Comparison of ENCODE assay signal across 24 mouse cellular contexts in the genomic region with DNA sequence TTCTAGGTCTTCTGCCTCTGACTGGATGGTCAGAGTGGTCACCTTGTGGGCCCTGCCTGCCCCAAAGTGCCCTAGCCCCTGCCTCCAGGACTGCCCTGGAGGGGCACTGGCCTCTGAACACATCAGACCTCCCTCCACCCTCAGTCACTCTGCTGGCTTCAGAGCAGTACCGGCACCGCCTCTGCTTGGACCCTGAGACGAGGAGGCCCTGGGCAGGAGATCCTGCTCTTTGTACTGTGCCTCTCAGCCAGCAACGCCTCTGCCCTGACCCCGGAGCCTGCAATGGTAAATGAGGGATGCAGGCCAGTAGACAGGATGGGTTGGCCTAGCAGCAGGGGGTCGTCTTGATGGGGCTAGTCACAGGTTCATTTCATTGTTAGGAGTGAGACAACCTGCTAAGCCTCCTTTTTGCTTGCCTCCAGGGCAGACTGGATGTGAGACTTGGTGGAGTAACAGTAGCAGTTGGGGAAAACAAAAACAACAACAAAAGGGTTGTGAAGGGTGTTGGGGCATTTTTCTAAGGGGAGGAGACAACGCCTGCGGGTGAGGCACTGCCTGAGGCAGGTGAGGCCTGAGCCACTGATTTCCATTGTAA. TPM values are rescaled to one million over a fixed set of nuclear protein-coding genes. Genes with fewer than 3 reads are reported as not detected.
A peak's percentile ranks its signal among the peaks of the same experiment; 100 is the strongest.
DNase-seq lines count a peak whose midpoint lies in the region; ATAC-seq lines count a peak whose summit lies in the region.
"Had no signal": no experiment of that assay in that cellular context is flagged by ENCODE, and none has a peak within 500 bp of the region (broad histone marks: within the 10 kb centered on the region; RNA-seq: fewer than 3 reads in every experiment).

No protein-coding gene starts in this region.

- WGBS in neural tube, embryonic 11.5 days, result 9% methylated on average over 8 of the region's 8 CpGs
- 10% methylated on average over 8 of the region's 8 CpGs for WGBS in neural tube, embryonic 15.5 days
- 32% methylated on average over 8 of the region's 8 CpGs for WGBS in intestine, embryonic 15.5 days
- 11% methylated on average over 8 of the region's 8 CpGs for WGBS in midbrain, embryonic 13.5 days

- H3K36me3 ChIP-seq in neural tube, embryonic 11.5 days (ENCODE audit: control insufficient read depth, insufficient read depth, low read length), result no peaks in the 10 kb centered on the region
- no peaks in the 10 kb centered on the region for H3K36me3 ChIP-seq in neural tube, embryonic 15.5 days
- no peaks in the 10 kb centered on the region for H3K36me3 ChIP-seq in intestine, embryonic 15.5 days
- no peaks in the 10 kb centered on the region for H3K36me3 ChIP-seq in midbrain, embryonic 13.5 days
- H3K36me3 ChIP-seq: embryonic facial prominence, embryonic 15.5 days; heart, embryonic 12.5 days; limb, embryonic 12.5 days had no signal

- no peaks in the 10 kb centered on the region for H3K9me3 ChIP-seq in neural tube, embryonic 11.5 days (ENCODE audit: control insufficient read depth, low read length)
- no peaks in the 10 kb centered on the region for H3K9me3 ChIP-seq in neural tube, embryonic 15.5 days (replicated peaks)
- no peaks in the 10 kb centered on the region for H3K9me3 ChIP-seq in intestine, embryonic 15.5 days
- no peaks in the 10 kb centered on the region for H3K9me3 ChIP-seq in midbrain, embryonic 13.5 days
- H3K9me3 ChIP-seq: embryonic facial prominence, embryonic 15.5 days; forebrain, embryonic 13.5 days; heart, embryonic 12.5 days; limb, embryonic 12.5 days had no signal

- H3K27me3 ChIP-seq in neural tube, embryonic 11.5 days (ENCODE audit: control insufficient read depth, insufficient read depth, low read length), result no peaks in the 10 kb centered on the region
- no peaks in the 10 kb centered on the region for H3K27me3 ChIP-seq in neural tube, embryonic 15.5 days (replicated peaks)
- H3K27me3 ChIP-seq in intestine, embryonic 15.5 days (replicated peaks), result no peaks in the 10 kb centered on the region
- H3K27me3 ChIP-seq in midbrain, embryonic 13.5 days, result no peaks in the 10 kb centered on the region
- H3K27me3 ChIP-seq: embryonic facial prominence, embryonic 15.5 days; forebrain, embryonic 13.5 days had no signal

- H3K4me3 ChIP-seq in neural tube, embryonic 11.5 days (ENCODE audit: low read depth, low read length), result no peak overlapping the region
- H3K4me3 ChIP-seq in neural tube, embryonic 15.5 days (replicated peaks), result no peak overlapping the region
- no peak overlapping the region for H3K4me3 ChIP-seq in intestine, embryonic 15.5 days (replicated peaks)
- no peak overlapping the region for H3K4me3 ChIP-seq in midbrain, embryonic 13.5 days (replicated peaks)
- H3K4me3 ChIP-seq: embryonic facial prominence, embryonic 15.5 days; forebrain, embryonic 13.5 days; heart, embryonic 12.5 days; layer of hippocampus, adult 2 months; left cerebral cortex, adult 2 months; limb, embryonic 12.5 days had no signal

- H3K27ac ChIP-seq in neural tube, embryonic 11.5 days (ENCODE audit: low read depth, low read length), result no peak overlapping the region
- no peak overlapping the region for H3K27ac ChIP-seq in neural tube, embryonic 15.5 days (replicated peaks)
- no peak overlapping the region for H3K27ac ChIP-seq in intestine, embryonic 15.5 days
- no peak overlapping the region for H3K27ac ChIP-seq in midbrain, embryonic 13.5 days
- H3K27ac ChIP-seq: embryonic facial prominence, embryonic 15.5 days; forebrain, embryonic 13.5 days; hindbrain, postnatal 0 days; layer of hippocampus, adult 2 months; left cerebral cortex, adult 2 months; limb, embryonic 12.5 days; liver, embryonic 14.5 days had no signal

- peak; percentile 9 for DNase-seq in neural tube, embryonic 11.5 days (ENCODE audit: low spot score)
- DNase-seq in kidney, postnatal 10 days, result peak; percentile 63
- peak; percentile 16 for DNase-seq in retina, postnatal 1 day
- no peak for DNase-seq in cerebellum, postnatal 25 days
- DNase-seq in left cerebral cortex, postnatal 14 days (ENCODE audit: low spot score in 2 of 2), result no peak
- DNase-seq: adrenal gland, postnatal 25 days; cerebellum, adult 2 months; right cerebral cortex, postnatal 25 days; thymus, postnatal 25 days had no signal

- intact Hi-C loops in left cerebral cortex, postnatal 14 days (cut with DNase I), result no loop called here

- H3K4me2 ChIP-seq in neural tube, embryonic 11.5 days (ENCODE audit: low read depth), result no peak overlapping the region
- no peak overlapping the region for H3K4me2 ChIP-seq in neural tube, embryonic 15.5 days
- H3K4me2 ChIP-seq in intestine, embryonic 15.5 days (replicated peaks), result no peak overlapping the region
- H3K4me2 ChIP-seq in midbrain, embryonic 13.5 days (replicated peaks), result no peak overlapping the region
- H3K4me2 ChIP-seq: embryonic facial prominence, embryonic 15.5 days; forebrain, embryonic 13.5 days; heart, embryonic 12.5 days; limb, embryonic 12.5 days had no signal

- 0 out of 2 replicates have a peak, but pooled peaks cover 1% of the 10 kb centered on the region for H3K4me1 ChIP-seq in neural tube, embryonic 11.5 days (ENCODE audit: control insufficient read depth, insufficient read depth, low read length)
- H3K4me1 ChIP-seq in neural tube, embryonic 15.5 days, result 0 out of 2 replicates have a peak, but pooled peaks cover 3% of the 10 kb centered on the region
- peaks cover 5% of the 10 kb centered on the region for H3K4me1 ChIP-seq in intestine, embryonic 15.5 days (replicated peaks)
- peaks cover 3% of the 10 kb centered on the region for H3K4me1 ChIP-seq in midbrain, embryonic 13.5 days (replicated peaks)

- no peak for ATAC-seq in neural tube, embryonic 11.5 days (ENCODE audit: insufficient read depth, low FRiP score, low TSS enrichment)
- no peak for ATAC-seq in neural tube, embryonic 15.5 days (ENCODE audit: low FRiP score)
- peak; percentile 79 for ATAC-seq in intestine, embryonic 15.5 days
- no peak for ATAC-seq in midbrain, embryonic 13.5 days
- ATAC-seq: forebrain, embryonic 13.5 days; hindbrain, postnatal 0 days; lung, postnatal 0 days had no signal

- no peak overlapping the region for H3K9ac ChIP-seq in neural tube, embryonic 11.5 days (ENCODE audit: low read length)
- H3K9ac ChIP-seq in neural tube, embryonic 15.5 days (replicated peaks), result no peak overlapping the region
- no peak overlapping the region for H3K9ac ChIP-seq in intestine, embryonic 15.5 days
- H3K9ac ChIP-seq in midbrain, embryonic 13.5 days (replicated peaks), result no peak overlapping the region
- H3K9ac ChIP-seq: embryonic facial prominence, embryonic 15.5 days; forebrain, embryonic 13.5 days; heart, embryonic 12.5 days; limb, embryonic 12.5 days; liver, embryonic 14.5 days had no signal

RNA-seq across cellular contexts. Expression of a gene that starts 44.2 kb away (rescaled TPM):
- 59.7 and 70.8 TPM in 2 replicates for polyA plus RNA-seq in neural tube, embryonic 11.5 days (2014; fragmentation: Nextera tagmentation; extraction: Ambion mirVana)
- 295 and 349 TPM in 2 replicates for polyA plus RNA-seq in neural tube, embryonic 15.5 days (2015; fragmentation: Nextera tagmentation; extraction: Ambion mirVana)
- 23.3 and 25.0 TPM in 2 replicates for polyA plus RNA-seq in intestine, embryonic 15.5 days (2015; fragmentation: Nextera tagmentation; extraction: Ambion mirVana)
- polyA plus RNA-seq in midbrain, embryonic 13.5 days (2015; fragmentation: Nextera tagmentation; extraction: Ambion mirVana), result 174 and 176 TPM in 2 replicates
- 100 to 1,000 TPM; 520 to 530 TPM for total RNA-seq in left cerebral cortex, postnatal 14 days (2021)
- total RNA-seq: MEL had no signal

RNA-seq across cellular contexts. Expression of a gene that starts 45.2 kb away (rescaled TPM):
- polyA plus RNA-seq in neural tube, embryonic 11.5 days (2014; fragmentation: Nextera tagmentation; extraction: Ambion mirVana), result 0.15 and 0.34 TPM in 2 replicates
- polyA plus RNA-seq in neural tube, embryonic 15.5 days (2015; fragmentation: Nextera tagmentation; extraction: Ambion mirVana), result 0.34 and 0.54 TPM in 2 replicates
- polyA plus RNA-seq in intestine, embryonic 15.5 days (2015; fragmentation: Nextera tagmentation; extraction: Ambion mirVana), result 0.54 and 1.1 TPM in 2 replicates
- polyA plus RNA-seq in midbrain, embryonic 13.5 days (2015; fragmentation: Nextera tagmentation; extraction: Ambion mirVana), result 0.18 and 0.22 TPM in 2 replicates
- total RNA-seq in left cerebral cortex, postnatal 14 days (2021), result under 1 TPM; 0.59 to 0.64 TPM
- total RNA-seq: common myeloid progenitor, adult 5-6 weeks; megakaryocyte, adult 5-6 weeks; MEL had no signal

RNA-seq across cellular contexts. Expression of a gene that starts 47.6 kb away (rescaled TPM):
- 11.4 and 14.4 TPM in 2 replicates for polyA plus RNA-seq in neural tube, embryonic 11.5 days (2014; fragmentation: Nextera tagmentation; extraction: Ambion mirVana)
- polyA plus RNA-seq in neural tube, embryonic 15.5 days (2015; fragmentation: Nextera tagmentation; extraction: Ambion mirVana), result 27.6 and 33.6 TPM in 2 replicates
- 17.2 and 18.4 TPM in 2 replicates for polyA plus RNA-seq in intestine, embryonic 15.5 days (2015; fragmentation: Nextera tagmentation; extraction: Ambion mirVana)
- 23.6 and 24.3 TPM in 2 replicates for polyA plus RNA-seq in midbrain, embryonic 13.5 days (2015; fragmentation: Nextera tagmentation; extraction: Ambion mirVana)
- 10 to 100 TPM; 15.8 to 21.2 TPM for total RNA-seq in left cerebral cortex, postnatal 14 days (2021)

Comparison
In these comparisons a context has a peak if more than half of its experiments do, and no peak if none do; other contexts are left out.
1. DNase-seq: peak in neural tube, embryonic 11.5 days (single experiment), kidney, postnatal 10 days (single experiment) and retina, postnatal 1 day (single experiment); none in cerebellum, postnatal 25 days (0 of 2) and left cerebral cortex, postnatal 14 days (0 of 2).